Mouse (Mus musculus) bone marrow, adult 2 months (tissue): ENCODE results near the gene Kdm4b. TPM values are rescaled to one million over a fixed set of nuclear protein-coding genes. Genes with fewer than 3 reads are reported as not detected.

Experiments
- H3K27ac ChIP-seq: fragments of 200-500 bp; 2 replicates; pipeline ENCODE4 v1.5.1; 2012; ENCODE audit warnings: low read depth, mild to moderate bottlenecking, control low read depth, inconsistent platforms, low read length; ENCODE audit not compliant: control insufficient read depth, poor library complexity, insufficient read depth
- H3K4me1 ChIP-seq: fragments of 200-500 bp; 2 replicates; pipeline ENCODE4 v1.6.1; 2011; ENCODE audit warnings: low read length; ENCODE audit not compliant: control insufficient read depth, insufficient read depth
- H3K4me3 ChIP-seq: fragments of 200-500 bp; replicated peaks from 2 replicates; pipeline ENCODE3; 2011; ENCODE audit warnings: mild to moderate bottlenecking, low read depth, low read length, control low read depth; ENCODE audit not compliant: control insufficient read depth
- CTCF ChIP-seq: fragments of 200-500 bp; IDR thresholded peaks from 2 replicates; pipeline ENCODE4 v1.5.1; 2011; ENCODE audit warnings: low read length, control low read depth; ENCODE audit not compliant: control insufficient read depth, insufficient read depth
- POLR2A ChIP-seq: fragments of 200-500 bp; IDR thresholded peaks from 2 replicates; pipeline ENCODE4 v1.6.1; 2011; ENCODE audit warnings: low read depth, mild to moderate bottlenecking, control low read depth, low read length, borderline replicate concordance; ENCODE audit not compliant: control insufficient read depth
- WGBS: fragments of 180-500 bp; shearing (Covaris S2); methylation state at CpG from one replicate; pipeline ENCODE4 v1.1.7; 2018; 5-methylcytosine and 5-hydroxymethylcytosine counted together
- polyA plus RNA-seq: library from polyadenylated mRNA; stranded (reverse); fragments of >200 nt; gene quantifications from 2 replicates; pipeline ENCODE4 v1.2.4, GENCODE M21; 2011; ENCODE audit warnings: low replicate concordance; ENCODE audit not compliant: missing spikeins, insufficient read depth, insufficient read length

Kdm4b gene
- polyA plus RNA-seq, 1 experiment, result 74.9 TPM

DNA sequence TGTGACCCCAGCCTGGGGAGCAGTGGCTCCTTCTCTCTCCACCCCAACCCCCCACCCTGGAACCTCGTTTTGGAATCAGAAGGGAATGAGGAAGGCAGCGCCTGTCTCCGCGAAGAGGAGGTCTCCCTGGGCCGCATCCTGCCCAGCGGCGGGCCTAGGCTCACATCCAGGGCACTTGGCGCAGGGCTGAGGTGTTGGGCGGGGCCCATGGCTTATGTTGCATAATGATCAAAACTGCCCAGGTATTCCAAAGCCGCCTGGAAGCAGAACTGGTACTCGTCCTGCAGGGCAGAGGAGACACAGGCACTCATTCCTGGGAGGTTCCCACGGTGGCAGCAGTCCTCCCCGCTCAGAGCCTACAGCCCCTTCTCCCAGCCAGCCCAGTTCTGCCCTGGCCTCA is 87.3 kb downstream of the Kdm4b start:
- H3K27ac ChIP-seq, result no peak overlapping the region
- H3K4me1 ChIP-seq, result no peaks in the 10 kb centered on the region
- H3K4me3 ChIP-seq, result no peak overlapping the region
- TF ChIP-seq POLR2A (no peak), CTCF (no peak)
- WGBS, result 81% methylated on average over 13 of the region's 13 CpGs

DNA sequence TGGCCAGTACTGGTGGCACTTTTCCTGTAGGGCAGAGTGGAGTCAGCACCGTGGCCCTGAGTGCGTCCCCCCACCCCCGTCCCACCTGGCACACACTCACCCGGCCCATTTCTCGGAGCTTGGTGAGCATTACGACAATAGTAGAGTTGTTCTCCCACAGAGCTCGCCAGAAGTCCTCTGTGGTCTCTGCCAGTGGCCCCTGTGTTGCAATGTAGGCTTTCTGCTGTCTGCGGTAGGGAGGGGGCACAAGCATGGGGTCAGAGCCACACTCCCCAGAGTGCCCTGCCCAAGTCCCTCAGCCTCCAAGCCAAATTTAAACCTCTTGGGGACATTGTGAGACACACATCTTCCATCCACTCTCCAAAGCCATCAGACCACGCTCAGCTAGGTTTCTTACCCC is 88.9 kb downstream of the Kdm4b start:
- TF ChIP-seq CTCF (no peak), POLR2A (no peak)
- no peak overlapping the region for H3K27ac ChIP-seq
- H3K4me1 ChIP-seq, result no peaks in the 10 kb centered on the region
- no peak overlapping the region for H3K4me3 ChIP-seq
- WGBS, result 63% methylated on average over 9 of the region's 9 CpGs

DNA sequence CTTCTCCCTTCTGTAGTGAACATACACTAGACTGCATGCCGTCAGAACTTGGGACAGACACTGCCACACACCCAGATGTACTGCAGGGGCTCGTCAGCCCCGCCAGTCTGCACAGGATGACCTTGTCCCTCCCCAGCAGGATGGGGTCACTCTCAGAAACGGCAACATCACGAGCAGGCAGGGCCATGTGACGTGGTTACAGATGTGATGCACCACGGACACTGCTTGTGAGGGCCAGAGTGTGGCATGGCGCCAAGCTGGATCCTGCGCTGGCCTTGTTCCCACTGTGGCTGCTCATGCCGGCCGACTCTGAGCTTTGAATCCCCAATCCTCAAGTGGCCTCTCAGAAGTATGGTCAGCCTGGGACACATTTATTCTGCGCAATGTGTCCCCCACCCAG is 92.4 kb downstream of the Kdm4b start:
- Histone ChIP-seq H3K4me3 (no peak overlapping the region), H3K27ac (no peak overlapping the region), H3K4me1 (no peaks in the 10 kb centered on the region)
- 84% methylated on average over 12 of the region's 12 CpGs for WGBS
- TF ChIP-seq CTCF (no peak), POLR2A (no peak)

DNA sequence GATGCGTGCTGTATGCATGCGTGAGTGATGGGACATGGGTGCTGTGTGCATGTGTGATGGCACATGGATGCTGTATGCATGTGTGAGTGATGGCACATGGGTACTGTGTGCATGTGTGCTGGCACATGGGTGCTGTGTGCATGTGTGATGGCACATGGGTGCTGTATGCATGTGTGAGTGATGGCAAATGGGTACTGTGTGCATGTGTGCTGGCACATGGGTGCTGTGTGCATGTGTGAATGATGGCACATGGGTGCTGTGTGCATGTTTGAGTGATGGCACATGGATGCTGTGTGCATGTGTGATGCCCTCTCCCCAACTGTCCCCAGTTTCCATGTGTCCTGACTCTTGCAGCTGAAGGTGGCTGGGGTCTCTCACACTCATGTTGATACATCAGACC is 94.2 kb downstream of the Kdm4b start:
- TF ChIP-seq POLR2A (no peak), CTCF (no peak)
- WGBS, result 96% methylated on average over 2 of the region's 2 CpGs
- Histone ChIP-seq H3K27ac (no peak overlapping the region), H3K4me1 (no peaks in the 10 kb centered on the region), H3K4me3 (no peak overlapping the region)

DNA sequence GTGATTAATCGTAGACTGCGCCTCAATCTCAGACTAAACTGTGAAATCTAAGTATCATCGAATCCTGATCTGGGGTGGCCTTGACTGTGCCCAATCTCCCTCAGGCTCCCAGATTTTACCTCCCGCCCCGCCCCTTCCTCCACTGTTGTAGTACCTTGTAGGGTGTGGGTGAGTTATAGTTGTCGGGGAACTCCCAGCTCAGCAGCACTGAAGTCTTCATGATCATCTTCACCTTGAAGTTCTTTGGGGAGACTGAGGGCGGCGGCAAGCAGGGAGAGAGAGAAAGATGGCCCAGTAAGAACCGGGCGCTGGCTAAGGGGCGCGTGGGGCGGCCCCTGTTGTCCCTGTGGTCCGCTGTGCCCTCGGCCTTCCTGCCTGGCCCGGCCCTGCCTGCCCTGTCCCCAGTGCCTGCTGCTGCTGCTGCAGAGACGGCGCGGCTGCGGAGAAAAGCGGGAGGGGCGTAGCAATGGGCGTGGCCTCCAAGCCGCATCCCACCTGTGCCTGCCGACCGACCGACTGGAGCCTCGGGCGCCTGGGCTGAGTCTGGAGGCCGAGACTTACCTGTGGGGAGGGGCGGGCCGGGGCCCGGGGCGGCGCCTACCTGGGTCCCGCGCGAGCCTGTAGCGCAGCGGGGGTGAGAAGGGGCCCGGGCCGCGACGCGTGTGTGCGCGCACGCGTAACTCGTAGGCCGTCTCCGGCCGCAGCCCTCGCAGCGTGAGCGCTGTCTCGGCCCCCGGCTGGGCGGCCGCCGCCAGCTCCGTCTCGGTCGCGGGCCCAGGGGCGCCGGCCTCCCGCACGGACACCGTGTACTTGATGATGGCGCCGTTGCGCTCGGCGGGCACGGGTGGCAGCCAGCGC is 99.1 kb downstream of the Kdm4b start:
- Histone ChIP-seq H3K4me1 (no peaks in the 10 kb centered on the region), H3K27ac (no peak overlapping the region; the same call in 1 of the 2 replicates), H3K4me3 (peak overlapping the region; percentile 50)
- no peak for TF ChIP-seq POLR2A
- TF ChIP-seq CTCF, result no peak
- WGBS, result 14% methylated on average over 77 of the region's 77 CpGs

DNA sequence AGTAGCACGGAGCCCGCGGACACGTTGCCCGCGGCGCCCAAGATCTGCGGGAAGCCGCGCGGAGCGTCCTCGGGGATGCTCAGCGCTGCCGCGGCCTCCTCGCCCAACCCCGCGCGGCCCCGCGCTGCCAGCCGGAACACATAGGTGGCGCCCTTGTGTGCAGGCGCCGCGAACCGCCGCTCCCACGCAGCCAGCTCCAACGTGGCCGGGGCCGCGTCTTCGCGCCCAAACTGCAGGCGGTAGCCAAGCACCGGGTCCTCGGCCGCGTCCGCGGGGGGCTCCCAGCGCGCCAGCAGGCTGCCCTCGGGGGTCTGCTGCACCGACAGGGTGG is 99.7 kb downstream of the Kdm4b start:
- WGBS, result under 1% methylated on average over 47 of the region's 47 CpGs
- no peaks in the 10 kb centered on the region for H3K4me1 ChIP-seq
- peak overlapping the region; percentile 50 for H3K4me3 ChIP-seq
- H3K27ac ChIP-seq, result no peak overlapping the region; the same call in 1 of the 2 replicates
- TF ChIP-seq POLR2A (no peak), CTCF (peak; percentile 59; the same call in 1 of the 2 replicates)

DNA sequence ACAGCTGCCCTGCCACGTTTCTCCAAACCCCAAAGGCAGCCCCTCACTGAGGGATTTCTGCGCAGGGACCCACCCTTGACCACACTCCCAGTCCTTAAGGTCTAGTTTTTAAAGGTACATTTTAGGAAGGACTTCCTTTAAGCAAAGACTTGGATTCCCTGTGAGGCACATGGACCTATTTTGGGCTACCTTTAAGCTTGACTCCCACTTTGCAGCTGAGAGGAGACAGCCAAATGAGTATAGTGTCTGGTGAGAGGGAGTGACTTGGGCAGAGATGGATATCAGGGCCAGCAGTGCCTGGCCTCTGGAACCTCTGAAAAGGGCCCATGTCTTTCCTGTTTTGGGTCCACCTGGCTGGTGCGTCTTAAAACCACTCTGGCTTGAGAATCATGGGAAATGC is 100.1 kb downstream of the Kdm4b start:
- TF ChIP-seq POLR2A (no peak), CTCF (no peak)
- WGBS, result 35% methylated on average over 3 of the region's 3 CpGs
- H3K4me1 ChIP-seq, result no peaks in the 10 kb centered on the region
- no peak overlapping the region for H3K27ac ChIP-seq
- H3K4me3 ChIP-seq, result no peak overlapping the region

DNA sequence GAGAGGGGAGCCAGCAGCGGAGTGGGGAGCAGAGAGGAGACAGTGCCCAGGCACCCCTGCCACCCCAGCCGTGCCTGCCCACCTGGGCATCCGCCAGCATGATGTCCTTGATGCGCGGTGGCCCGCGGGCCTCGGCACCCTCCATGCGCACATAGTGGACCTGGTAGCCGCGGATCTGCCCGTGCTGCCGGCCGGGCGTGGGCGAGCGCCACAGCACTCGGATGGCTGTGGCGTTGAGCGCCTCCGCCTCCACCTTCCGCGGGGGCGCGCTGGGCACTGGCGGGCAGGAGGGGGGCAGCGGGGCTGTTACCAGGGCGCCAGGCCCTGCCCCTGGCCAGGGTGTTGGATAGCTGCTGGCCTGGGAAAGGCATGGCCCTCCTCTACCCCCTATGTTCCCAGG is 102.0 kb downstream of the Kdm4b start:
- Histone ChIP-seq H3K4me3 (no peak overlapping the region), H3K4me1 (no peaks in the 10 kb centered on the region), H3K27ac (no peak overlapping the region)
- WGBS, result 91% methylated on average over 28 of the region's 28 CpGs
- no peak for TF ChIP-seq CTCF
- no peak for TF ChIP-seq POLR2A

DNA sequence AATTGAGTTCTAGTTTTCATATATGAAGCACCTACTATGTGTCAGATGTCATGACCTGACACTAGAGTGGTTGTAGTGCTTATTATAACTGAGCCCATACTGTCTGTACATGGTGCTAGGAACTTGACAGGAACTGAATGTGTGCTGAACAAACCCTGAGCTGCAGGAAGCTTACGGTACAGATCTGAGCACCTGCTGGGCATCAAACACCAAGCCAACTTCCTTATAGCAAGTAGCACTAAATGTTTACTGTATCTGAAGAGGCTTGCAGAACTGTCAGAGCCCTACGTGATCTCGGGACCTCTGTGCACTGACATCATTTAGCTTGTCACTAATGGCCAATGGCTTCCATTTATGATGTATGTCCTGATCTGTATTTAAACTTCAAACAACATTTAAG is 105.7 kb downstream of the Kdm4b start:
- Histone ChIP-seq H3K27ac (no peak overlapping the region), H3K4me1 (no peaks in the 10 kb centered on the region), H3K4me3 (no peak overlapping the region)
- WGBS, result 75% methylated on average over 3 of the region's 3 CpGs
- no peak for TF ChIP-seq POLR2A
- no peak for TF ChIP-seq CTCF
